Mouse (Mus musculus): ENCODE results near the gene Akip1.
A peak's percentile ranks its signal among the peaks of the same experiment; 100 is the strongest.

Akip1 gene

GRCm38 (mm10) chr7:109707023-109707785, 3.7 kb downstream of the Akip1 start:
- peak; percentile 56 for DNase-seq (ENCODE audit: low read depth, low spot score)

- no peak for DNase-seq (ENCODE audit: low read depth, low spot score)
These were observed 5.5 kb downstream of the Akip1 start for GRCm38 (mm10) chr7:109708961-109709382.

GRCm38 (mm10) chr7:109710069-109710468, 6.6 kb downstream of the Akip1 start:
- DNase-seq (ENCODE audit: low read depth, low spot score) = no peak

- DNase-seq (ENCODE audit: low read depth, low spot score) = no peak
These were observed 8.7 kb downstream of the Akip1 start for GRCm38 (mm10) chr7:109712198-109712597.

- no peak for DNase-seq (ENCODE audit: low read depth, low spot score)
These were observed 10.0 kb downstream of the Akip1 start for GRCm38 (mm10) chr7:109713434-109713982.

GRCm38 (mm10) chr7:109719286-109719685, 15.8 kb downstream of the Akip1 start:
- DNase-seq (ENCODE audit: low read depth, low spot score) = peak; percentile 46

GRCm38 (mm10) chr7:109722618-109723017, 19.1 kb downstream of the Akip1 start:
- DNase-seq (ENCODE audit: low read depth, low spot score) = peak; percentile 83

- DNase-seq (ENCODE audit: low read depth, low spot score) = no peak
These were observed 19.6 kb downstream of the Akip1 start for GRCm38 (mm10) chr7:109723114-109723513.

- no peak for DNase-seq (ENCODE audit: low read depth, low spot score)
These were observed 20.2 kb downstream of the Akip1 start, which contains the start of gene BC051019 for GRCm38 (mm10) chr7:109723697-109724096. Gene BC051019 (minus strand): TSS chr7:109723850.

- no peak for DNase-seq (ENCODE audit: low read depth, low spot score)
These were observed 28.1 kb downstream of the Akip1 start, which contains the start of gene Ascl3 for GRCm38 (mm10) chr7:109731626-109732025. Gene Ascl3 (minus strand): TSS chr7:109731726.

- no peak for DNase-seq (ENCODE audit: low read depth, low spot score)
These were observed 31.3 kb downstream of the Akip1 start for GRCm38 (mm10) chr7:109734806-109735205.

GRCm38 (mm10) chr7:109739822-109740370, 36.4 kb downstream of the Akip1 start:
- no peak for DNase-seq (ENCODE audit: low read depth, low spot score)

- DNase-seq (ENCODE audit: low read depth, low spot score) = no peak
These were observed 37.6 kb downstream of the Akip1 start for GRCm38 (mm10) chr7:109741060-109741459.

GRCm38 (mm10) chr7:109741703-109742102, 38.2 kb downstream of the Akip1 start:
- DNase-seq (ENCODE audit: low read depth, low spot score) = no peak

GRCm38 (mm10) chr7:109747747-109748146, 44.3 kb downstream of the Akip1 start:
- DNase-seq (ENCODE audit: low read depth, low spot score) = no peak

- no peak for DNase-seq (ENCODE audit: low read depth, low spot score)
These were observed 48.0 kb downstream of the Akip1 start for GRCm38 (mm10) chr7:109751427-109752007.

- DNase-seq (ENCODE audit: low read depth, low spot score) = peak; percentile 16
These were observed 48.8 kb downstream of the Akip1 start, which contains the start of gene Tmem9b for GRCm38 (mm10) chr7:109752008-109752925. Gene Tmem9b (minus strand): TSS chr7:109752875.

GRCm38 (mm10) chr7:109754034-109754433, 50.5 kb downstream of the Akip1 start:
- no peak for DNase-seq (ENCODE audit: low read depth, low spot score)

- no peak for DNase-seq (ENCODE audit: low read depth, low spot score)
These were observed 52.8 kb downstream of the Akip1 start for GRCm38 (mm10) chr7:109756291-109756690.
